Mouse (Mus musculus): Measurements from ENCODE around the gene Pafah1b3.
"Not testable (repeated sequence)": the region's sequence is repeated elsewhere in the genome, so short reads cannot be mapped to it uniquely, and the experiment has no call there.

Pafah1b3 gene

GRCm38 (mm10) chr7:25297454-25298325 lies at the start of gene Pafah1b3:
Pafah1b3 (minus strand) TSS chr7:25297986.
- peak; percentile 83 for DNase-seq

- DNase-seq = no peak
Measured at GRCm38 (mm10) chr7:25341000-25341784, 43.4 kb upstream of the Pafah1b3 start.

GRCm38 (mm10) chr7:25339329-25339728 lies 41.5 kb upstream of the Pafah1b3 start:
- DNase-seq = no peak

GRCm38 (mm10) chr7:25334472-25334871 lies 36.7 kb upstream of the Pafah1b3 start:
- DNase-seq = no peak

- DNase-seq = peak; percentile 81
Measured at GRCm38 (mm10) chr7:25333596-25334307, 36.0 kb upstream of the Pafah1b3 start.

- DNase-seq = no peak
Measured at GRCm38 (mm10) chr7:25326233-25326632, 28.4 kb upstream of the Pafah1b3 start.

GRCm38 (mm10) chr7:25325431-25325830 lies 27.6 kb upstream of the Pafah1b3 start:
- DNase-seq = not testable (repeated sequence)

GRCm38 (mm10) chr7:25323219-25323618 lies 25.4 kb upstream of the Pafah1b3 start:
- no peak for DNase-seq

- peak; percentile 62 for DNase-seq
Measured at GRCm38 (mm10) chr7:25322058-25322484, 24.3 kb upstream of the Pafah1b3 start.

- DNase-seq = no peak
Measured at GRCm38 (mm10) chr7:25317446-25317999, 19.7 kb upstream of the Pafah1b3 start.

- DNase-seq = peak; percentile 91
Measured at GRCm38 (mm10) chr7:25316532-25317445, 19.0 kb upstream of the Pafah1b3 start, which contains the start of gene Megf8. Megf8 (plus strand) TSS chr7:25317164.

- DNase-seq = no peak
Measured at GRCm38 (mm10) chr7:25315306-25316041, 17.7 kb upstream of the Pafah1b3 start.

- no peak for DNase-seq
Measured at GRCm38 (mm10) chr7:25314606-25315305, 17.0 kb upstream of the Pafah1b3 start.

GRCm38 (mm10) chr7:25313325-25313724 lies 15.5 kb upstream of the Pafah1b3 start:
- DNase-seq = no peak

GRCm38 (mm10) chr7:25311193-25311592 lies 13.4 kb upstream of the Pafah1b3 start:
- DNase-seq = no peak

GRCm38 (mm10) chr7:25309425-25309824 lies 11.6 kb upstream of the Pafah1b3 start:
- no peak for DNase-seq

- DNase-seq = no peak
Measured at GRCm38 (mm10) chr7:25308702-25309318, 11.0 kb upstream of the Pafah1b3 start.

- DNase-seq = no peak
Measured at GRCm38 (mm10) chr7:25306614-25306996, 8.8 kb upstream of the Pafah1b3 start.

- peak; percentile 45 for DNase-seq
Measured at GRCm38 (mm10) chr7:25305956-25306613, 8.3 kb upstream of the Pafah1b3 start, which contains the start of gene Tmem145. Tmem145 (plus strand) TSS chr7:25306106.
